In the genomic region with DNA sequence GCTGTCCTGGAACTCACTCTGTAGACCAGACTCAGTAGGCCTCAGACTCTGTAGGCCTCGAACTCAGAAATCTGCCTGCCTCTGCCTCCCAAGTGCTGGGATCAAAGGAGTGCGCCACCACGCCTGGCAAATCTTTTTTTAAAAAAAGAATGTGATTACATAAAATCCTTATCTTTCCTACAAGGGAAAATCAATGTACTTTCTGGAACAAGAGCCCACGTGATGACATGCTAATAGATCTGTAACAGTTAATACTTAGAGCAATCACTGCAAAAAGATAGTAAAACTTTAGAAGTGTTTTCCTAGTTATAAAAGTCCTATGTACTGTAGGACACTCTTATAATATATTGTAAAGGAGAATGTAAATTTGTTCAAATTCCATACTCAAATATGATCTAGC, we compare ENCODE assay signal across 34 mouse cellular contexts.
"Had no signal": no experiment of that assay in that cellular context is flagged by ENCODE, and none has a peak within 500 bp of the region (broad histone marks: within the 10 kb centered on the region; RNA-seq: fewer than 3 reads in every experiment).

No protein-coding gene starts in this region.

- H3K9me3 ChIP-seq: heart, embryonic 10.5 days; heart, embryonic 12.5 days; heart, embryonic 13.5 days; heart, embryonic 15.5 days; hindbrain, embryonic 10.5 days; hindbrain, embryonic 12.5 days; hindbrain, embryonic 13.5 days; hindbrain, embryonic 15.5 days; intestine, embryonic 15.5 days; kidney, embryonic 15.5 days had no signal

- DNase-seq: heart, postnatal 14 days; heart, postnatal 36 days; heart, postnatal 4 days; kidney, adult 11 months; kidney, adult 18-20 months; kidney, adult 2 months; kidney, adult 8-10 months; kidney, adult 9 months; kidney, postnatal 10 days; kidney, postnatal 14 days; kidney, postnatal 25 days; kidney, postnatal 36 days; kidney, postnatal 4 days; layer of hippocampus, adult 9-11 months; layer of hippocampus, postnatal 36 days had no signal

- H3K4me3 ChIP-seq: heart, embryonic 10.5 days; heart, embryonic 12.5 days; heart, embryonic 13.5 days; heart, embryonic 15.5 days; hindbrain, embryonic 10.5 days; hindbrain, embryonic 12.5 days; hindbrain, embryonic 13.5 days; hindbrain, embryonic 15.5 days; intestine, embryonic 15.5 days; kidney, embryonic 15.5 days; layer of hippocampus, adult 2 months had no signal

- ATAC-seq: hindbrain, embryonic 16.5 days; hindbrain, postnatal 0 days; inflammation-experienced regulatory T-cells, adult 6 months; intestine, embryonic 15.5 days; intestine, embryonic 16.5 days; intestine, postnatal 0 days had no signal

- H3K27me3 ChIP-seq: heart, embryonic 12.5 days; heart, embryonic 13.5 days; heart, embryonic 15.5 days; hindbrain, embryonic 12.5 days; hindbrain, embryonic 13.5 days; hindbrain, embryonic 15.5 days; intestine, embryonic 15.5 days; kidney, embryonic 15.5 days had no signal

- H3K4me2 ChIP-seq: heart, embryonic 11.5 days; heart, embryonic 12.5 days; heart, embryonic 13.5 days; heart, embryonic 15.5 days; hindbrain, embryonic 12.5 days; hindbrain, embryonic 13.5 days; hindbrain, embryonic 14.5 days; hindbrain, embryonic 15.5 days; intestine, embryonic 15.5 days; kidney, embryonic 15.5 days had no signal

- H3K4me1 ChIP-seq: heart, embryonic 10.5 days; heart, embryonic 12.5 days; heart, embryonic 13.5 days; heart, embryonic 15.5 days; hindbrain, embryonic 10.5 days; hindbrain, embryonic 12.5 days; hindbrain, embryonic 13.5 days; hindbrain, embryonic 15.5 days; intestine, embryonic 15.5 days; kidney, embryonic 15.5 days had no signal

- H3K9ac ChIP-seq: heart, embryonic 12.5 days; heart, embryonic 13.5 days; heart, embryonic 15.5 days; hindbrain, embryonic 12.5 days; hindbrain, embryonic 13.5 days; hindbrain, embryonic 14.5 days; hindbrain, embryonic 15.5 days; intestine, embryonic 15.5 days; kidney, embryonic 15.5 days had no signal

- H3K27ac ChIP-seq: heart, embryonic 10.5 days; heart, embryonic 13.5 days; heart, embryonic 15.5 days; hindbrain, embryonic 10.5 days; hindbrain, embryonic 12.5 days; hindbrain, embryonic 13.5 days; hindbrain, embryonic 14.5 days; hindbrain, embryonic 15.5 days; hindbrain, postnatal 0 days; intestine, embryonic 15.5 days; kidney, embryonic 15.5 days; kidney, postnatal 0 days; layer of hippocampus, adult 2 months had no signal
